Mouse (Mus musculus): Measurements from ENCODE around the gene Gm36028. TPM values are rescaled to one million over a fixed set of nuclear protein-coding genes. Genes with fewer than 3 reads are reported as not detected.

Gene Gm36028
- polyA plus RNA-seq, 1 experiment from 2014 or later: 0.88 TPM

Other genes with a start within 250 kb of the Gm36028 start
- 61.3 and 67.0 TPM in 2 replicates for gene Ndufb4, start 206.7 kb downstream of the Gm36028 start, polyA plus RNA-seq (2016; fragmentation: Nextera tagmentation; extraction: Ambion mirVana)
- 312 and 372 TPM in 2 replicates for gene Fstl1, start 84.3 kb downstream of the Gm36028 start, polyA plus RNA-seq (2016; fragmentation: Nextera tagmentation; extraction: Ambion mirVana)
- gene Lrrc58, start 7.2 kb upstream of the Gm36028 start, polyA plus RNA-seq (2016; fragmentation: Nextera tagmentation; extraction: Ambion mirVana): 42.8 and 48.3 TPM in 2 replicates
- gene Gpr156, start 55.4 kb upstream of the Gm36028 start, polyA plus RNA-seq (2016; fragmentation: Nextera tagmentation; extraction: Ambion mirVana): 0.40 and 0.67 TPM in 2 replicates
- 39.3 and 47.8 TPM in 2 replicates for gene Gsk3b, start 227.9 kb upstream of the Gm36028 start, polyA plus RNA-seq (2016; fragmentation: Nextera tagmentation; extraction: Ambion mirVana)

Measured in heart, embryonic 10.5 days (tissue).